Mouse (Mus musculus) kidney, adult 11 months (tissue): ENCODE results near the gene Smg6.

Experiments
- DNase-seq: peaks from one replicate; pipeline ENCODE4 v3.0.0; 2022

Smg6 gene

GRCm38 (mm10) chr11:75121348-75121747, 195.7 kb downstream of the Smg6 start:
- no peak for DNase-seq

GRCm38 (mm10) chr11:75124406-75124805, 198.8 kb downstream of the Smg6 start:
- no peak for DNase-seq

- no peak for DNase-seq
These were observed 200.8 kb downstream of the Smg6 start for GRCm38 (mm10) chr11:75126384-75126783.

GRCm38 (mm10) chr11:75129481-75129880, 203.9 kb downstream of the Smg6 start:
- DNase-seq: no peak

GRCm38 (mm10) chr11:75131300-75131699, 205.7 kb downstream of the Smg6 start:
- DNase-seq: no peak

GRCm38 (mm10) chr11:75132278-75132677, 206.7 kb downstream of the Smg6 start:
- DNase-seq: peak; percentile 70

- no peak for DNase-seq
These were observed 207.8 kb downstream of the Smg6 start for GRCm38 (mm10) chr11:75133391-75133790.

GRCm38 (mm10) chr11:75133951-75134350, 208.3 kb downstream of the Smg6 start:
- DNase-seq: peak; percentile 67

GRCm38 (mm10) chr11:75134485-75135068, 209.0 kb downstream of the Smg6 start:
- DNase-seq: no peak

- DNase-seq: peak; percentile 86
These were observed 209.7 kb downstream of the Smg6 start for GRCm38 (mm10) chr11:75135358-75135757.

GRCm38 (mm10) chr11:75136666-75137398, 211.2 kb downstream of the Smg6 start:
- peak; percentile 80 for DNase-seq

- DNase-seq: peak; percentile 57
These were observed 213.7 kb downstream of the Smg6 start for GRCm38 (mm10) chr11:75139122-75139963.

- no peak for DNase-seq
These were observed 214.8 kb downstream of the Smg6 start for GRCm38 (mm10) chr11:75140431-75140830.

GRCm38 (mm10) chr11:75141038-75141437, 215.4 kb downstream of the Smg6 start:
- DNase-seq: no peak

- DNase-seq: no peak
These were observed 216.3 kb downstream of the Smg6 start for GRCm38 (mm10) chr11:75141913-75142312.

GRCm38 (mm10) chr11:75142749-75143148, 217.1 kb downstream of the Smg6 start:
- no peak for DNase-seq

- no peak for DNase-seq
These were observed 220.2 kb downstream of the Smg6 start for GRCm38 (mm10) chr11:75145841-75146240.

- DNase-seq: no peak
These were observed 221.7 kb downstream of the Smg6 start for GRCm38 (mm10) chr11:75147106-75147845.

- DNase-seq: no peak
These were observed 222.2 kb downstream of the Smg6 start for GRCm38 (mm10) chr11:75147846-75148168.

GRCm38 (mm10) chr11:75148332-75149035, 222.9 kb downstream of the Smg6 start:
- DNase-seq: no peak

GRCm38 (mm10) chr11:75150346-75150745, 224.7 kb downstream of the Smg6 start:
- DNase-seq: no peak
